Mouse (Mus musculus) midbrain, embryonic 10.5 days (tissue): ENCODE measurements around the gene Platr25. TPM values are rescaled to one million over a fixed set of nuclear protein-coding genes. Genes with fewer than 3 reads are reported as not detected.
"Not testable (repeated sequence)": the region's sequence is repeated elsewhere in the genome, so short reads cannot be mapped to it uniquely, and the experiment has no call there.

ENCODE experiments used
- DNase-seq: peaks from one replicate; pipeline ENCODE4 v3.0.0-alpha.2; 2017; ENCODE audit warnings: low spot score
- H3K27ac ChIP-seq: fragments of 300-500 bp; sonication (generic); replicated peaks from 2 replicates; pipeline ENCODE4 v1.5.1; 2016; ENCODE audit warnings: mild to moderate bottlenecking
- H3K27me3 ChIP-seq: fragments of 300-500 bp; sonication (generic); 2 replicates; pipeline ENCODE4 v1.6.1; 2016; ENCODE audit warnings: low read depth, mild to moderate bottlenecking; ENCODE audit not compliant: poor library complexity, severe bottlenecking
- H3K36me3 ChIP-seq: fragments of 300-500 bp; sonication (generic); 2 replicates; pipeline ENCODE4 v1.6.1; 2016; ENCODE audit warnings: mild to moderate bottlenecking, moderate library complexity
- H3K4me1 ChIP-seq: fragments of 300-500 bp; sonication (generic); 2 replicates; pipeline ENCODE4 v1.6.1; 2016
- H3K4me3 ChIP-seq: fragments of 300-500 bp; sonication (generic); 2 replicates; pipeline ENCODE4 v1.5.1; 2016; ENCODE audit warnings: mild to moderate bottlenecking, moderate library complexity
- H3K9me3 ChIP-seq: fragments of 300-500 bp; sonication (generic); replicated peaks from 2 replicates; pipeline ENCODE4 v1.6.1; 2016; ENCODE audit warnings: mild to moderate bottlenecking
- WGBS: fragments of 180-500 bp; shearing (Covaris S2); methylation state at CpG from one replicate; pipeline ENCODE4 v1.1.7; 2016; 5-methylcytosine and 5-hydroxymethylcytosine counted together
- polyA plus RNA-seq: library from polyadenylated mRNA; unstranded; fragments of >200 nt; fragmentation: Nextera tagmentation; extraction: Ambion mirVana; gene quantifications from 2 replicates; pipeline ENCODE4 v1.2.1, GENCODE M21; 2016

Platr25 gene
- polyA plus RNA-seq = 31.6 and 31.7 TPM in 2 replicates

DNA sequence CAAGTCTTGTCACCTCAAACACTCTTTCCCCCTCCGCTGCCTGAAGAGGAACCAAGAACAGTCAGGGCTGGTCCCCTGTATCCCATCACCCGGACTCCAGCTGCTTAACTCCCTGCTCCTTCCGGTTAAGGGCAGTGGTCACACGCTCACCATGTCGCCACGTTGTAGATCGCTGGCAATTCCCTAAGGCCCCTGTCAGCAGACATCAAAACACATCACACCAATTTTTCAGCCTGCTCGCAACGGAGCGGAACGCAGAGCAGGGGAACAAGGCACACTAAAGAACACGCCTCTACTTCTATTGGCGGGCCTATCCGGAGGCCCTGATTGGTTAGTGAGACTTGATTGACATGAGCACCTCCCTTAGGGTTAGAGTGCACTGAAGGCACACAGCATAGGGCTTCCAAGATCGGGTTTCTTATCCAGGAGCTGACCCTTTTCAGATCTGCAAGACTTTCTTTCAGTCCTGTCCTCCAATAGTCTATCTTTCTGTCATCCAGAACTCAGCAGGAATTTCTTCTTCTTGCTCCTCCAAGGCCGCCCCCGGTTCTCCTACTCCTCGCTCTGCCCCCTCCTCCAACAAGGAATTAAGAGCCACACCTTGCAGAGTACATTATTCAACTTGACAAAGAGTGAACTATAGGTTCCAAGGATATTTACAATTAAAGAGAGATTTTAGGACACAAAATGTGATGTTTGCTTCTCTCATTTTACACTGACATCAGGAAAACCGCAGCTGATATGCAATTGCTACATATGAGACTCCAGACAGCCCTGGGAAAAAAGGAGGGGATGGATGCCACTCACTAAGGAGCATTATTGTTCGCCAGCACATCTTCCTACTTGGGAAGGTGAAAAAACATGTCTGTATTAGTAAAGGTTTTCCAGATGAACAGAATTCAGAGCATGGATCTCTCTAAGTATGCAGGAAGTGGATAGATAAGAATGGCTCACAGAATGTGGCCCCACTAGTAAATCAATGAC lies at the start of gene Platr25:
Gene Platr25, minus strand, starts transcription at position 278 of the 984 bp plus-strand sequence.
- Histone ChIP-seq H3K4me3 (peak within 1 kb of the TSS; percentile 57), H3K27ac (peak within 1 kb of the TSS; percentile 82)
- not testable (repeated sequence) for H3K4me1 ChIP-seq, H3K27me3 ChIP-seq, H3K9me3 ChIP-seq, H3K36me3 ChIP-seq
- WGBS = 9% methylated on average over 20 of the region's 20 CpGs
- DNase-seq = peak; percentile 78

DNA sequence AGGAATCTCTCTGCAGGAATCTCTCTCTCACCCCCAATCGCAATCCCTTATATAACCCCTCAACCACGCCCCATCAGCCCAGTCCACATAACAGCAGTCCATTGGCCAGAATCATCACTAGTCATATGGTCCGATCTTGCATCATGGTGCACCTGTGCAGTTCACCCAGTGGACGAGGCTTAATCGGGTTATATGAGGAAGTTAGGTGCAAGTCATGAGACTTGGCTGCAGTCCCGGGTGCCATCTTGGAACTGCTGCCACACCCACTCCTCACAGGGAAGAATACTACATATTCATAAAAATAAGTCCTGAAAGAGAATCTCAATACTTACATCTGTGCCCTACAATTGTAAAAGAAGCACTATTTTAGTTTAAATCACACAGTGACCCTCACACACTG lies 47.5 kb upstream of the Platr25 start:
- not testable (repeated sequence) for H3K4me3 ChIP-seq, H3K9me3 ChIP-seq, H3K27ac ChIP-seq, H3K36me3 ChIP-seq, H3K4me1 ChIP-seq, H3K27me3 ChIP-seq, DNase-seq
- 92% methylated on average over 6 of the region's 6 CpGs for WGBS

DNA sequence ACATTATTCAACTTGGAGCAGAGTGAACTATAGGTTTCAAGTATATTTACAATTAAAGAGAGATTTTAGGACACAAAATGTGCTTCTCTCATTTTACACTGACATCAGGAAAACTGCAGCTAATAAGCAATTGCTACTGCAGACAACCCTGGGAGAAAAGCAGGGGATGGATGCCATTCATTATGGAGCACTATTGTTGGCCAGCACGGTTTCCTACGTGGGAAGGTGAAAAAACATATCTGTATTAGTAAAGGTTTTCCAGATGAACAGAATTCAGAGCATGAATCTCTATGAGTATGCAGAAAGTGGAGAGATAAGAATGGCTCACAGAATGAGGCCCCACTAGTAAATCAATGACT lies 25.6 kb upstream of the Platr25 start:
- not testable (repeated sequence) for DNase-seq
- 72% methylated on average over 2 of the region's 2 CpGs for WGBS
- peak overlapping the region; percentile 78; the same call in 1 of the 2 replicates for H3K27ac ChIP-seq

DNA sequence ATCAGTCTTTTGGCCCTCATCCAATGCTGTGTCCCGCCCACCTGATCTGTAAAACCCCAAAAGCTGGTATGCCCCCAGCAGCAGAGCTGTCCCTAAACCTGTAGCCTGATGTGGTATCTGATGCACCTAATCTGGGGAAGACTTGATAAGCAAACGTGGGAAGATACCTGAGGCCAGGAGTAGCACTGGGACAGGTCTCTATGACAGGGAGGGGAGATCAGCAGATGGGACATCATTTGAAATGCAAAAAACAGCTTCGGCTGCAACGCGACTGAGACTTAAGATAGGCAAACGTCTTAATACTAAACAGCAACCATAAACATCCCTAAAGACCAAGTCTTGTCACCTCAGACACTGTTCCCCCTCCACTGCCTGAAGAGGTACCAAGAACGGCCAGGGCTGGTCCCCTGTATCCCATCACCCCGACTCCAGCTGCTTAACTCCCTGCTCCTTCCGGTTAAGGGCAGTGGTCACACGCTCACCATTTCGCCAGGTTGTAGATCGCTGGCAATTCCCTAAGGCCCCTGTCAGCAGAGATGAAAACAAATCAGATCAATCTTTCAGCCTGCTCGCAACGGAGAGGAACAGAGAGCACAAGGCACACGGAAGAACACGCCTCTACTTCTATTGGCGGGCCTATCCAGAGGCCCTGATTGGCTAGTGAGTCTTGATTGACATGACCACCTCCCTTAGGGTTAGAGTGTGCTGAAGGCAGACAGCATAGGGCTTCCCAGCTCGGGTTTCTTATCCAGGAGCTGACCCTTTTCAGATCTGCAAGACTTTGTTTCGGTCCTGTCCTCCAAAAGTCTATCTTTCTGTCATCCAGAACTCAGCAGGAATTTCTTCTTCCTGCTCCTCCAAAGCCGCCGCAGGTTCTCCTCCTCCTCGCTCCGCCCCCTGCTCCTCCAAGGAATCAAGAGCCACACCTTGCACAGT lies 25.0 kb upstream of the Platr25 start, which contains the start of gene Gm5141:
Gene Gm5141, minus strand, starts transcription at position 610 of the 936 bp plus-strand sequence.
- H3K4me1 ChIP-seq, H3K27me3 ChIP-seq: not testable (repeated sequence)
- DNase-seq = peak; percentile 46
- Histone ChIP-seq H3K36me3 (peaks cover 22% of the 10 kb centered on the region), H3K27ac (peak within 1 kb of the TSS; percentile 82), H3K9me3 (peaks cover 26% of the 10 kb centered on the region; the same call in 1 of the 2 replicates), H3K4me3 (peak within 1 kb of the TSS; percentile 61)
- 7% methylated on average over 20 of the region's 23 CpGs for WGBS

More for the DNA sequence above, 25.6 kb upstream of the Platr25 start:
- peak overlapping the region; percentile 61 for H3K4me3 ChIP-seq
- H3K9me3 ChIP-seq = peaks cover 20% of the 10 kb centered on the region; the same call in 1 of the 2 replicates
- H3K27me3 ChIP-seq, H3K4me1 ChIP-seq: not testable (repeated sequence)
- peaks cover 17% of the 10 kb centered on the region for H3K36me3 ChIP-seq

DNA sequence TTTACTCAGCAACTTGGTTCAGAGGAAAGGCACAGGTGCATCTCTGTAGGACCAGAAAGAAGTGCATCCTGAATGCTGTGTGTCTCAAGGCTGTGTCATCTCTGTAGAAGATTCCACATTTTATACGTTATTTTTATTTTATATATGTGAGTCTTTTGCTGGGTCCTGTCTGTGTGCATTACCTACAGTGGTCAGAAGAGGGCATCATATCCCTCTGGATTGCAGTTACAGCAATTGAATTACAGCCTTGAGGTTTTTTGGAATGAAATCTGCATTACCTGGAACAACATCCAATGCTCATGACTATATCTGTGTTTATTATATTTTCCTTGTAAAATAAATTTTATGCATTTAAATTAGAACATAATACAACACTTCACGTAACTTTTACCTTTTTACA lies 3.3 kb upstream of the Platr25 start:
- not testable (repeated sequence) for DNase-seq, H3K27me3 ChIP-seq
- WGBS = 65% methylated on average over 2 of the region's 2 CpGs

DNA sequence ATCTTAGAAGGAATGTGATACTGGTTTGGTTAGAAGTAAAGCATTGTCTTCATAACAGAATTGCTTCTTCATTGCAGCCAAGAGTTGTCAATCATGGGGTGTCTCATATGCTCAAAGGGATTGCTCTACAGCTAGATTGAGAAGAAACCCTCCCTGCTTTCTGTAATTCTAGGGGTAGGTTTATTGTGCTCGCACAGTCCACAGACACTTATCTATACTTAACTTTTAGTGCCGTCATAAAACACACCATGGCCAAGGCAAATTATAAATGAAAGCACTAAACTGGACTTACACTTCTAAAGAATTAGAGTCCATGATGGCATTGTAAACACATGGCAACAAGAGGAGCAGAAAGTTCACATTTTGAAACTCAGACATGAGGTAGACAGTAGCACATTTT lies 27.2 kb downstream of the Platr25 start:
- Histone ChIP-seq H3K27ac (no peak overlapping the region), H3K27me3 (no peaks in the 10 kb centered on the region), H3K4me1 (no peaks in the 10 kb centered on the region), H3K36me3 (peaks cover 20% of the 10 kb centered on the region), H3K9me3 (no peaks in the 10 kb centered on the region), H3K4me3 (no peak overlapping the region)
- WGBS = 97% methylated on average over 2 of the region's 2 CpGs
- DNase-seq = no peak

More for the DNA sequence above, 3.3 kb upstream of the Platr25 start:
- not testable (repeated sequence) for H3K27ac ChIP-seq, H3K36me3 ChIP-seq, H3K9me3 ChIP-seq, H3K4me1 ChIP-seq, H3K4me3 ChIP-seq

DNA sequence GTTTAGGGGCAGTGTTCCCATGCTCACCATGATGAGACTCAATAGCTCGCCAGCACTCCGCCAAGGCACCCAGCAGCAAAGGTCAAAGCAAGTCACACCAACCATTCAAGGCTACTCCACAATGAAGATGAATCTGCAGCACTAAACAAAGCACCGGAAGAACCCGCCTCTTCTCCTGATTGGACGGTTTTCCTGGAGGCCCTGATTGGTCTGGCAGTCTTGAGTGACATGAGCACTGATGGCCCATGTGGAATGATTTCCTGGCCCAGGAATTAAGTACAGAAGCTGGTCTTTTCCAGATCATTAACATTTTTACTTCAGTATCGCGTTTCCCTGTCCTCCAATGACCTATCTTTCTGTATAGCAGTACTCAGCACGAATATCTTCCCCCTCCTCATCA lies 47.9 kb downstream of the Platr25 start:
- not testable (repeated sequence) for H3K27ac ChIP-seq, H3K27me3 ChIP-seq, H3K9me3 ChIP-seq, DNase-seq, H3K4me1 ChIP-seq, H3K4me3 ChIP-seq, H3K36me3 ChIP-seq
- WGBS = 92% methylated on average over 8 of the region's 8 CpGs

DNA sequence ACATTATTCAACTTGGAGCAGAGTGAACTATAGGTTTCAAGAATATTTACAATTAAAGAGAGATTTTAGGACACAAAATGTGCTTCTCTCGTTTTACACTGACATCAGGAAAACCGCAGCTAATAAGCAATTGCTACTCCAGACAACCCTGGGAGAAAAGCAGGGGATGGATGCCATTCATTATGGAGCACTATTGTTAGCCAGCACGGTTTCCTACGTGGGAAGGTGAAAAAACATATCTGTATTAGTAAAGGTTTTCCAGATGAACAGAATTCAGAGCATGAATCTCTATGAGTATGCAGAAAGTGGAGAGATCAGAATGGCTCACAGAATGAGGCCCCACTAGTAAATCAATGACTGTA lies 75.2 kb downstream of the Platr25 start:
- H3K4me3 ChIP-seq = peak overlapping the region; percentile 55
- not testable (repeated sequence) for H3K4me1 ChIP-seq, H3K27me3 ChIP-seq, DNase-seq
- H3K27ac ChIP-seq = peak overlapping the region; percentile 79
- WGBS = 34% methylated on average over 4 of the region's 4 CpGs
- H3K36me3 ChIP-seq = peaks cover 29% of the 10 kb centered on the region
- peaks cover 16% of the 10 kb centered on the region for H3K9me3 ChIP-seq

DNA sequence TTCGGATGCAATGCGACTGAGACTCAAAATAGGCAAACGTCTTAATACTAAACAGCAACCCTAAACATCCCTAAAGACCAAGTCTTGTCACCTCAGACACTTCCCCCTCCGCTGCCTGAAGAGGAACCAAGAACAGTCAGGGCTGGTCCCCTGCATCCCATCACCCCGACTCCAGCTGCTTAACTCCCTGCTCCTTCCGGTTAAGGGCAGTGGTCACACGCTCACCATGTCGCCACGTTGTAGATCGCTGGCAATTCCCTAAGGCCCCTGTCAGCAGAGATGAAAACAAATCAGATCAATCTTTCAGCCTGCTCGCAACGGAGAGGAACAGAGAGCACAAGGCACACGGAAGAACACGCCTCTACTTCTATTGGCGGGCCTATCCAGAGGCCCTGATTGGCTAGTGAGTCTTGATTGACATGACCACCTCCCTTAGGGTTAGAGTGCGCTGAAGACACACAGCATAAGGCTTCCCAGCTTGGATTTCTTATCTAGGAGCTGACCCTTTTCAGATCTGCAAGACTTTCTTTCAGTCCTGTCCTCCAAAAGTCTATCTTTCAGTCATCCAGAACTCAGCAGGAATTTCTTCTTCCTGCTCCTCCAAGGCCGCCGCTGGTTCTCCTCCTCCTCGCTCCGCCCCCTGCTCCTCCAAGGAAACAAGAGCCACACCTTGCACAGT lies 75.8 kb downstream of the Platr25 start:
- not testable (repeated sequence) for H3K4me1 ChIP-seq, H3K27me3 ChIP-seq
- Histone ChIP-seq H3K4me3 (peak overlapping the region; percentile 55), H3K27ac (peak overlapping the region; percentile 79), H3K36me3 (peaks cover 34% of the 10 kb centered on the region), H3K9me3 (peaks cover 21% of the 10 kb centered on the region)
- WGBS = 2% methylated on average over 20 of the region's 20 CpGs
- peak; percentile 61 for DNase-seq

DNA sequence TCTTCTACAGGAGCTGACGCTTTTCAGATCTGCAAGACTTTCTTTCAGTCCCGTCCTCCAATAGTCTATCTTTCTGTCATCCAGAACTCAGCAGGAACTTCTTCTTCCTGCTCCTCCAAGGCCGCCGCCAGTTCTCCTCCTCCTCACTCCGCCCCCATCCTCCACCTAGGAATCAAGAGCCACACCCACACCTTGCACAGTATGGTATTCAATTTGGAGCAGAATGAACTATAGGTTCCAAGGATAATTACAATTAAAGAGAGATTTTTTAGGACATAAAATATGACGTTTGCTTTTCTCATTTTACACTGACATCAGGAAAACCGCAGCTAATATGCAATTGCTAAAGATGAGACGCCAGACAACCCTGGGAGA lies 107.2 kb downstream of the Platr25 start:
- WGBS = 21% methylated on average over 8 of the region's 8 CpGs
- no peak for DNase-seq
- H3K4me3 ChIP-seq = peak overlapping the region; percentile 63
- H3K4me1 ChIP-seq = no peaks in the 10 kb centered on the region
- 0 out of 2 replicates have a peak, but pooled peaks cover 12% of the 10 kb centered on the region for H3K36me3 ChIP-seq
- peak overlapping the region; percentile 73 for H3K27ac ChIP-seq
- H3K27me3 ChIP-seq = no peaks in the 10 kb centered on the region
- H3K9me3 ChIP-seq = peaks cover 12% of the 10 kb centered on the region; the same call in 1 of the 2 replicates

DNA sequence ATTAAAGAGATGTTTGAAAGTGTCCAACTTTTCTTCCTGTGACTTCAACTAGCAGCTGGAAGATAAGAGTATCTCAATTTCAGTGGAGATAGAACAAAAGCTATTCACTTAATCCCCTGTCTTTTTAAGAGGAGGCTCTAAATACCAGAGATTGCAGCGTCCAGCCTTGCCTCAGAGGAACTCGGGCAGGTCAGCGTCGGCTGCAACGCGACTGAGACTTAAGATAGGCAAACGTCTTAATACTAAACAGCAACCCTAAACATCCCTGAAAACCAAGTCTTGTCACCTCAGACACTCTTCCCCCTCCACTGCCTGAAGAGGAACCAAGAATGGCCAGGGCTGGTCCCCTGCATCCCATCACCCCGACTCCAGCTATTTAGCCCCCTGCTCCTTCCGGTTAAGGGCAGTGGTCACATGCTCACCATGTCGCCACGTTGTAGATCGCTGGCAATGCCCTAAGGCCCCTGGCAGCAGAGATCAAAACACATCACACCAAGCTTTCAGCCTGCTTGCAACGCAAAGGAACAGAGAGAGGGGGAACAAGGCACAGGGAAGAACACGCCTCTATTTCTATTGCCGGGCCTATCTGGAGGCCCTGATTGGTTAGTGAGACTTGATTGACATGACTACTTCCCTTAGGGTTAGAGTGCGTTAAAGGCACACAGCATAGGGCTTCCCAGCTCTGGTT lies 107.7 kb downstream of the Platr25 start:
- not testable (repeated sequence) for H3K4me1 ChIP-seq, H3K27me3 ChIP-seq
- Histone ChIP-seq H3K9me3 (peaks cover 17% of the 10 kb centered on the region; the same call in 1 of the 2 replicates), H3K27ac (peak overlapping the region; percentile 73), H3K36me3 (0 out of 2 replicates have a peak, but pooled peaks cover 15% of the 10 kb centered on the region), H3K4me3 (peak overlapping the region; percentile 63)
- WGBS = 1% methylated on average over 16 of the region's 16 CpGs
- peak; percentile 68 for DNase-seq

DNA sequence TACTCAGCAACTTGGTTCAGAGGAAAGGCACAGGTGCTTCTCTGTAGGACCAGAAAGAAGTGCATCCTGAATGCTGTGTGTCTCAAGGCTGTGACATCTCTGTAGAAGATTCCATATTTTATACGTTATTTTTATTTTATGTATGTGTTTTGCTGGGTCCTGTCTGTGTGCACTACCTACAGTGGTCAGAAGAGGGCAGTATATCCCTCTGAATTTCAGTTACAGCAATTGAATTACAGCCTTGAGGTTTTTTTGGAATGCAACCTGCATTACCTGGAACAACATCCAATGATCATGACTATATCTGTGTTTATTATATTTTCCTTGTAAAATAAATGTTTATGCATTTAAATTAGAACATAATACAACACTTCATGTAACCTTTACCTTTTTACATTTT lies 133.4 kb downstream of the Platr25 start:
- H3K36me3 ChIP-seq, H3K27me3 ChIP-seq, H3K27ac ChIP-seq, H3K4me3 ChIP-seq, H3K4me1 ChIP-seq, H3K9me3 ChIP-seq, DNase-seq: not testable (repeated sequence)
- WGBS = 21% methylated on average over 1 of the region's 1 CpGs
